Mouse (Mus musculus): ENCODE measurements at regions not wholly inside any gene's neighbourhood (a gene's known extent, or its start where the extent isn't known, plus 50 kb on each side); places are given as distances from the start of the nearest gene placed in this dataset.

GRCm38 (mm10) chr13:45286651-45287050 is 102.9 kb upstream of the Mylip start:
- DNase-seq, result no peak

GRCm38 (mm10) chr13:45287217-45287616 is 102.3 kb upstream of the Mylip start:
- DNase-seq, result peak in 1 of 2 experiments; percentile 16

- DNase-seq, result no peak
These were observed 99.6 kb upstream of the Mylip start for GRCm38 (mm10) chr13:45289976-45290375.

- DNase-seq, result no peak
These were observed 94.9 kb upstream of the Mylip start for GRCm38 (mm10) chr13:45294691-45295090.

GRCm38 (mm10) chr13:45300610-45301009 is 88.9 kb upstream of the Mylip start:
- peak; percentile 93 to 94 for DNase-seq

GRCm38 (mm10) chr13:45301191-45301905 is 88.2 kb upstream of the Mylip start:
- DNase-seq, result peak; percentile 30 to 31

GRCm38 (mm10) chr13:45302796-45303195 is 86.7 kb upstream of the Mylip start:
- DNase-seq, result no peak

- DNase-seq, result no peak
These were observed 83.4 kb upstream of the Mylip start for GRCm38 (mm10) chr13:45306177-45306576.

- no peak for DNase-seq
These were observed 82.3 kb upstream of the Mylip start for GRCm38 (mm10) chr13:45307226-45307625.

GRCm38 (mm10) chr13:45319646-45320045 is 69.9 kb upstream of the Mylip start:
- no peak for DNase-seq

- no peak for DNase-seq
These were observed 63.7 kb upstream of the Mylip start for GRCm38 (mm10) chr13:45325736-45326293.

GRCm38 (mm10) chr13:45326751-45327150 is 62.8 kb upstream of the Mylip start:
- DNase-seq, result no peak

- DNase-seq, result no peak
These were observed 59.0 kb upstream of the Mylip start for GRCm38 (mm10) chr13:45330561-45330960.

GRCm38 (mm10) chr13:45332031-45332430 is 57.5 kb upstream of the Mylip start:
- no peak for DNase-seq

- DNase-seq, result no peak
These were observed 55.9 kb upstream of the Mylip start for GRCm38 (mm10) chr13:45333634-45334033.
